Mouse (Mus musculus): ENCODE measurements around the gene Nfe2. TPM values are rescaled to one million over a fixed set of nuclear protein-coding genes. Genes with fewer than 3 reads are reported as not detected.
"Not testable (repeated sequence)": the region's sequence is repeated elsewhere in the genome, so short reads cannot be mapped to it uniquely, and the experiment has no call there.

Nfe2 gene
- total RNA-seq, 1 experiment from 2014 or later, result 195 TPM

DNA sequence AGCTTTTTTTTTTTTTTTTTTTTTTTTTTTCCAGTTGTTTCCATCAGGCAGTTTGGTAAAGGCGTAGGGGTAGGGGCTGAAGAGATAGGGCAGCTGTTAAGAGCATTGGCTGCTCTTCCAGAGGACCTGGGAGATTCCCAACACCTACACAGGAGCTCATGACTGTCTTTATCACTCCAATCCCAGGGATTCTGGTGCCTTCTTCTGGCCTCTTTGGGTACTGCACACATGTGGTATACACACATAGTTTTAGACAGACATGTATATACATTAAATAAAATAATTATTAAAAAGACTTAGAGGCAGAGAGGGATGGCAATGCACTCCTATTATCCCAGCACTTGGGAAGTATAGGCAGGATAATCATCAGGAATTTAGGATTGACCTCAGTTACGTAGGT lies 35.2 kb upstream of the Nfe2 start:
- ATAC-seq (ENCODE audit: extremely low read depth, insufficient number of reproducible peaks, low FRiP score, poor library complexity, severe bottlenecking), result no peak

DNA sequence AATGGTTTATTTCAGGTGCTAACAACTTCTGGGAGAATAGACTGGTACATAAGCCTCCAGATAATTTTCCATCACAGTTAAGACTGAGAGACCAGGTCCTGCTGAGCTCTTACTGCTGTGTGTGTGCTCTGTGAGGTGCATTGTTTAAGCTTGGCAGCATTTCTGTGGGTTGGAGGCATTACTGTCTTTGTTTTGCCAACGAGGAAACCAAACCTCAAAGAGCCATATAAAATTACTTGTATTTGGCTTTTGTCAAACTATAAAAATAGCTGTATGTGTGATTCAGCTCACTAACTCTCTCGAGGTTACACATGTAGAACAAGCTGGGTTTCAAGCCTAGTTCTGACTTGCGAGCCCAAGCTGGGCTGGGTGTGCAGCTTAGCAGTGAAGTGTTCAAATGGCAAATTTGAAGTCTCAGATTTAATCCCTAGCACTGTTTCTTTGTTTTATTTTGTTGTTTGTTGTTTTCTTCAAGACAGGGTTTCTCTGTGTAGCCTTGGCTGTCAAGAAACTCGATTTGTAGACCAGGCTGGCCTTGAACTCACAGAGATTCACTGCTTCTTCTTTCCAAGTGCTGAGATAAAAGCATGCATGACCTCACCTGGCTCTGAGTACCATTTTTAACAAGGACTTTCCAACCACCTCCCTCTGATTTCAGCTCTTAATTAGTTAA lies 34.6 kb upstream of the Nfe2 start:
- ATAC-seq (ENCODE audit: extremely low read depth, insufficient number of reproducible peaks, low FRiP score, poor library complexity, severe bottlenecking), result no peak

DNA sequence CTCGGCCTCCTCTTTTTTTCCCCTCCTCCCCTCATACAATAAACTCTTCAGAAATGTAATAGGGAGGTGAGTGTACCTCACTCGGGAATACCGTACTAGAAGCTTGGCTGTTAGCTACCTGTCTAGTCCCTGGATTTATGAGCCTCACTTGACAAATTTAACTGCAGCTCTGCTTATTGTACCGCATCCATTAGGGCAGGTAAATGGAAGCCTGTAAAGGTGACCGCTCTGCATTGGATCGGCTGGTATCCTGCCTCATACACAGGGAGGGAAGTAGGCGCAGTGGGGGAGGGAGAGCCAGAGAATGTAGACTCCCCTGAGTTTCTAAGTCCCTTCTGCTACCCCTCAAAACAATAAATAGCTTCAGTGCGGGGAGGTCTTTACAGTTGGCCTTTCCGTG lies 32.6 kb upstream of the Nfe2 start:
- ATAC-seq (ENCODE audit: extremely low read depth, insufficient number of reproducible peaks, low FRiP score, poor library complexity, severe bottlenecking), result no peak

DNA sequence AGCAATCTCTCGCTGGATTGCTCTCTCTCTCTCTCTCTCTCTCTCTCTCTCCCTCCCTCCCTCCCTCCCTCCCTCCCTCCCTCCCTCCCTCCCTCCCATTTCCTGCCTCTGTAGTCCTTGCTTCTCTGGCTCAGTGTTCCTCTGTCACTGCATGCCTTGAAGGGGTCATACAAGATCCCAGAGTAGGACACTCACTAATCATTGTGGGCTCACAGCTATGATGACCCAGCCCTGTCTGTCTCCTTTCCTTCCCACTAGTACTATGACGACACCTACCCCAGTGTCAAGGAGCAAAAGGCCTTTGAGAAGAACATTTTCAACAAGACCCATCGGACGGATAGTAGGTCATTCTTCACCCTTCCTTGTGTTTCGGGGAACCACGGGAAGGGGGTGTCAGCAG lies 32.2 kb upstream of the Nfe2 start:
- no peak for ATAC-seq (ENCODE audit: extremely low read depth, insufficient number of reproducible peaks, low FRiP score, poor library complexity, severe bottlenecking)

DNA sequence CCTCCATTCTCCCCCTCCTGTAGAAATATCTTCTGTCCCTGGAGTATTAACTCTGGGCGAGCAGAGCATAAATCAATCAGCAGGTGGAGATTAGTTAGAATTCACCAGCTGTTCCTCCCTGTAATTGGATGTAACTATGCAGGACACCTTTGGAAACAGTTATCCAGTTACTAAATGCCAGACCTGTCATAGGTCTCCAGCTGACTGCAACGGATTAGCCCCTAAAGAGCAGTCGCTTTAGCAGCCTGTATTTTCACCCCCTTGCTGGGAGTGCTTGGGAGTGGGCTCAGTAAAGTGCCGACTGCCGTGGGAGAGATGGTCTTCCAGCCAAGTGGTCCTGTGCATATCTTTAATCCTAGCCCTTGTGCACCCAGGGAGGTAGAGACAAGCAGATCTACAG lies 31.4 kb upstream of the Nfe2 start:
- ATAC-seq (ENCODE audit: extremely low read depth, insufficient number of reproducible peaks, low FRiP score, poor library complexity, severe bottlenecking), result no peak

DNA sequence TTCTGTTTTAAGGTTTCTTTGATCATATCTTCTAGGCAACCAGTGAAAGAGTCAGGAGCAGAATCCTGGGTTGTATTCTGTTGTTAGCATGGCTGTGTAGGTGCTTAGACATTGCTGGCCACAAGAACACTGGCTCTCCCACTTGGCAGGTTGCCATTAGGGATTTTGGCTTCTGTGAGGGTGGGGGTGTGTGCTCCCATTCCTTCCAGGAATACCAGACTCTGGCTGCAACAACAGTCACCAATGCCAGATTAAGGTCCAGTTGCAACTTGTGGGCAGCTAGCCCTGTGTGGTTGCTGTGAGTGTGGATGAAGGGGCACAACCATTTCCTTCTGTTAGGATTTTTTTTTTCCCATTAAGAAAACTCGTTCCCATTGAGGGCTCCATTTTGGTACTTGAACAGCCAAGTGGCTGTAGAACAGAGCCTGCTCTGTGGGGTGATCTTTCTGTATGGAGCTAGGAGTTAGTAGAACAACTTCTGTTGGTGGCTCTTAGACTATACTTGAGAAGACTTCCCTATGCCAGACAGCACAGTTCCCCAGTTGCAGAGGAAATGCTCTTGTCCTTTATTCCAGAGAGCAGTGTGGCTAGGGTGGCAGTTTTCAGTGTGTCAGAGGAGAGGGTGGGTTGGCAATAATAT lies 27.7 kb upstream of the Nfe2 start:
- no peak for ATAC-seq (ENCODE audit: extremely low read depth, insufficient number of reproducible peaks, low FRiP score, poor library complexity, severe bottlenecking)

DNA sequence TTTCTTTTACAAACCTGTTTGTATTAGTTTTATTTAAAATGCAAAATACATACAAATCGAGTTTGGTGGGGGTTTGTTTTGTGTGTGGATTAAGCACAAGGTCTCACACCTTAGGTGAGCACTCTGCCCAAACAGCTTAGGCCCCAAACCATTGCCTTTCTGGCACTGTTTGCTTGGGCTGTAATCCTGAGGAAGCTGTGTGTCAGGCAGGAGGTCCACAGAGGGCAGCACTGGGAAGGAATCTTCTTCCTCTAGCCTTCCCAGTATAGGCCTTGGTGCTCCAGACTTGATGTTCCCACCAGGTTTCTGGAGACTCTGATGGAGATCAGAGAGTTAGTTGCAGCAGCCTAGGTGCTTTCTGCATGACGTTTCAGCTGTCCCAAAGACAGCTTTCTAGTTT lies 26.4 kb upstream of the Nfe2 start:
- ATAC-seq (ENCODE audit: extremely low read depth, insufficient number of reproducible peaks, low FRiP score, poor library complexity, severe bottlenecking), result no peak

DNA sequence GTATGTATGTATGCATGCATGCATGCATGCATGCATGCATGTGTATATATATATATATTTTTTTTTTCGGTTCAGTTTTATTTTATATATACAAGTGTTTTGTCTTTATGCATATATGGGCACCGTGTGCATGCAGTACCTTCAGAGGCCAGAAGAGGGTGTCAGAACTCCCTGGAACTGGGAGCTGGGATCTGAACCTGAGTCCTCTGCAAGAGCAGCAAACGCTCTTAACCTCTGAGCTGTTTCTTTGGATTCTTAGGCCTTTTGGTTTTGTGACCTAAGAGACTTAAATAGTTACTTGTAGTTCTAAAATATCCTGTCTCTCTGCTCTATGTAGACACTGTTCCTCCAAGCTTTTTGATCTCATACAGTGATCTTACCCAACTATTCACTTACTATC lies 25.9 kb upstream of the Nfe2 start:
- peak; percentile 53; the same call in 1 of the 2 replicates for ATAC-seq (ENCODE audit: extremely low read depth, insufficient number of reproducible peaks, low FRiP score, poor library complexity, severe bottlenecking)

DNA sequence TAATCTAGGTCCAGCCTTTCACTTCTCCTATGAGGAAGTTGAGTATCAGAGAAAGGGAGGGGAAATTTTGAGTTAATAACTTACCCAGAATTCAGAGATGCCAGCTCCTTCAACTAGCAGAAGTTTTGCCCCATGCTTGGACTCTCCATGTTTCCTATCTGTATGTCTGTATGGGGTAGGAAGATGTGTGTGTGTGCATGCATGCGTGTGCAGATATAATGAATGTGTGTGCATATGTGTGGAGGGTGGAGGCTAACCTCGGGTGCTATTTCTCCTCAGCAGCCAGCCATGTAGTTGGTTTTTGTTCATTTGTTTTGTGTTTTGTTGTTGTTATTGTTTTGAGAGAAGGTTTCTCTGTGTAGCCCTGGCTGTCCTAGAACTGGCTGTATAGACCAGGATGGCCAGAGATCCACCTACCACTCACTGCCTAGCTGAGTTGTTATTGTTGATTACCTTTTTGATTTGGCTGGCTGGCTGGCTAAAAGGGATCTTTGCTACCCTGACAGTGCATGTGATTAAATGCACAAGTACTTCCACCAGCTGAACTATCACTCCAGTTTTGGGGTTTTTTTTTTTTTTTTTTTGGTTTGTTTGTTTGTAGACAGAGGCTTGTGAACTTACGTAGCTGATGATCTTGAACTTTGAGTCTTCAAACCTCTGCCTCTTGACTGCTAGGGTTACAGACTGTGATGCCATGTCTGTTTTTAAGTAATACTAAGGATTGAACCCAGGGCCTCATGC lies 23.4 kb upstream of the Nfe2 start:
- no peak for ATAC-seq (ENCODE audit: extremely low read depth, insufficient number of reproducible peaks, low FRiP score, poor library complexity, severe bottlenecking)

DNA sequence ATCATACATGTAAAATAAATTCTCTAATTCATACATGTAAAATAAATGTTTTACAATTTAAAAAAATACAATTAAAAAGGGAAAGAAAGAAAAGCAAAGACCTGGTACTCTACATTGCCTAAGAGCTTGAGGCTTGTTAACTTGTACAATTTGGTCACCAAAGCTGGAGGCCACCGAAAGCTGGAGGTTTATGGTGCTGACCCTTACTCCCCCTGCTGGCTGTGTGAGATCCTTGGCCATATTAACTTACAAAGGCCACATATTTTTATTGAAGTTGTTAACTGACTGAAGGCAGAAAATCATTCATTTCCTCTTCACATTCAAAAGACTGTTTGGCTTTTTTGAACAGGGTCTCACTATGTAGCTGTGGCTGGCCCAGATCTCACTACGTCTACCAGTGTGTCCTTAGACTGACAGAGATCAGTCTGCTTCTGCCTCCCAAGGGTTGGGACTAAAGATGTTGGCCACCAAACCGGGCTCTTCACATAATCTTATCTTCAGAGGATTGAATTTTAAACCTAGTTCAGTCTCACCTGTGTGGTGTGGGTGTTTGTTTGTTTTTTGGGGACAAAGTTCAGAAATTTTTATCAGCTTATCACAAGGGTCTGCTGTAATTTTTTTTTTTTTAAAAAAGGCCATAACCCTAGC lies 22.7 kb upstream of the Nfe2 start:
- ATAC-seq (ENCODE audit: extremely low read depth, insufficient number of reproducible peaks, low FRiP score, poor library complexity, severe bottlenecking), result peak; percentile 74

DNA sequence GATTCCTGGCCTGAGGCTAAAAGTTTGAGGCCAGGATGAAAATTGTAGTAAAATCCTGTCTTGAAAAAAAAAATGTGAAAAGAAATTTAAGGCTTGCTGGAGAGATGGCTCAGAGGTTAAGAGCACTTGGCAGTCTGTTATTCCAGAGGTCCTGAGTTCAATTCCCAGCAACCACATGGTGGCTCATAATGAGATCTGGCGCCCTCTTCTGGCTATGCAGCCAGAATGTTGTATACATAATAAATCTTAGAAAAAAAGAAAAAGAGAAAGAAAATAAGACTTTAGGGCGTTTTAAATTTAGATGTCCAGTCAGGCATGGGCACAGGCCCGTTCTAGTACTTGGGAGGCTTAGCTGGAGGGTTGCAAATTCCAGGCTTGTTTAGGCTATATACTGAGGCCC lies 21.5 kb upstream of the Nfe2 start:
- ATAC-seq (ENCODE audit: extremely low read depth, insufficient number of reproducible peaks, low FRiP score, poor library complexity, severe bottlenecking), result no peak

DNA sequence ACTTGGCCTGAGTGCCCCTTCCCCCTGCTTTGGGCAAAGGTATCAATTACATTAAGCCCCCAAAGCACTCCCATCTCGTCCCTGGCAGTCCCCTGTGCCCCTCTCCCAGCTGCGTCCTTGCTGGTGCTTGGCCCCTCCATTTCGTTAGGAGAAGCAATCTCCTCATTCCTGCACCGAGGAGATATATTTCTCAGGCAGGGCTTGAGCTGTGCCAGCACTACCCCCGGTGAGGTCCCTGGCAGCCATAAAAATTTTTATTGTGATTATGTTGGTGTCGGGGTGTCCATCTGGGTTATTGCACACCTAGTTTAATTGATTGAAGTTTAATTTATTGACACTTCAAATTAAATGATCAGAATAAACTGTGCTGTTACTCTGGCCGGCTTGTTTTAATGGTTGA lies 19.7 kb upstream of the Nfe2 start:
- no peak for ATAC-seq (ENCODE audit: extremely low read depth, insufficient number of reproducible peaks, low FRiP score, poor library complexity, severe bottlenecking)

DNA sequence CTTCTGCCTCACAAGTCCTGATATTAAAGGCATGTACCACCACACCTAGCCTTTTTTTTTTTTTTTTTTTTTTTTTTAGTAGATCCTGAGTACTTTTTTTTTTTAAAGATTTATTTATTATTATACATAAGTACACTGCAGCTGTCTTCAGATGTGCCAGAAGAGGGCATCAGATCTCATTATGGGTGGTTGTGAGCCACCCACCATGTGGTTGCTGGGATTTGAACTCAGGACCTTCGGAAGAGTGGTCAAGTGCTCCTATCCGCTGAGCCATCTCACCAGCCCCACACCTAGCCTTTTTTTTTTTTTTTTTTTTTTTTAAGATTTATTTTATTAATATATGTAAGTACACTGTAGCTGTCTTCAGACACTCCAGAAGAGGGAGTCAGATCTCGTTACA lies 17.7 kb upstream of the Nfe2 start:
- ATAC-seq (ENCODE audit: extremely low read depth, insufficient number of reproducible peaks, low FRiP score, poor library complexity, severe bottlenecking), result not testable (repeated sequence)

DNA sequence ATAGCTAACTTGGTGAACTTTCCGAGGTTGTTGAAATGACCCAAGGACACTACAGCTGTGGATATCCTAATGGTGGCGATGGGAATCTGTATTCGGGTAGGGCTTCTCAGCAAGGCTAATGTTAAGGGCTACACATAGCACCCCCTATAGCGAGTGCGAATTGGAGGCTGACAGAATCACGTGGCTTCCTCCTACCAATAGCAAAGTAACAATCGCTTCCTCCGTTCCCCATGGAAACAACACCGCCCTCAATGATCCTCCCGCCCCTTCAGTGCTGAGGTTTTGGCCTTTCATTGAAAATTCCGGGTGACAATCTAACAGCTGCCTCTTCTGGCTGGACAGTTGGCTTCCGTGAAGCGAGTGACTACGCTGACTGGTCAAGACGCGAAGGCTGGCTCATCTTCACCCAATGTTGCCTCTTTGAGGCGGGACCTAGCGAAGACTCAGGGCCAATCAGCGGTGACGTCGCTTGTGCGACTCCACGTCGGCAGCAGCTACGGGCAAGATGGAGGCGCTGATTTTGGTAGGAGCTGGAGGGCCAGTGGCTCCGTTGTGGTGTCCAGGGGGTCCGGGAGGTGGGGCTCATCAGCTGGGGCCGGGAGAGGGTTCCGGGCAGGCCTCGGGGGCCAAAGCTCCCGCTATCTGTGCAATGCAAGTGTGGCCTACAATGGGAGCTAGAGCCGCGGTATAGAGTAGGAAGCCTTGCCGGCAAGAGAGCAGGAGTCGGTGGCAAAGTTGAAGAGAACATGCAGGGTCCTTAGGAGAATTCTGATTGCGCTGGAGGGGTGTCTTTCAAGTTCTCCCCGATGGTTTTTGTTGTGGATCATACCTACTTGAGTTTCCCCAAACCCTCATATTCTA lies 14.4 kb upstream of the Nfe2 start, which contains the start of gene Copz1:
Gene Copz1 (plus strand): TSS at position 296 of the 861 bp plus-strand sequence.
- peak; percentile 99 for ATAC-seq (ENCODE audit: extremely low read depth, insufficient number of reproducible peaks, low FRiP score, poor library complexity, severe bottlenecking)

DNA sequence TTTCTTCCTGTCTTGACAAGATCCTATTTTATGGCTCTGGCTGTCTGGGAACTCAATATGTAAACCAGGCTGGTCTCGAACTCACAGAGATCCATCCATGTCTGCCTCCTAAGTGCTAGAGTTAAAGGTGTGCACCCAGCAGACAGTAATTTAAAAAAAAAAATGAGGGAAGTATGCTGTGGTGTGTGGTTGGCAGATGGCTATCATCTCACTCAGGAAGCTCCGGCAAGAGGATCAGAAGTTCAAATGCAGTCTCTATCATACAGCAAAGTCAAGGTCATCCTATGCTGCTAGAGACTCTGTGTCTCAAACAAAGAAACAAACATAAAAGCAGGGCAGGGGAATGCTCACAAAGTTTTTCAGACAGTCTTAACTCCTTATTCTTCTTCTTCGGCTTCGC lies 10.7 kb upstream of the Nfe2 start:
- no peak for ATAC-seq (ENCODE audit: extremely low read depth, insufficient number of reproducible peaks, low FRiP score, poor library complexity, severe bottlenecking)

DNA sequence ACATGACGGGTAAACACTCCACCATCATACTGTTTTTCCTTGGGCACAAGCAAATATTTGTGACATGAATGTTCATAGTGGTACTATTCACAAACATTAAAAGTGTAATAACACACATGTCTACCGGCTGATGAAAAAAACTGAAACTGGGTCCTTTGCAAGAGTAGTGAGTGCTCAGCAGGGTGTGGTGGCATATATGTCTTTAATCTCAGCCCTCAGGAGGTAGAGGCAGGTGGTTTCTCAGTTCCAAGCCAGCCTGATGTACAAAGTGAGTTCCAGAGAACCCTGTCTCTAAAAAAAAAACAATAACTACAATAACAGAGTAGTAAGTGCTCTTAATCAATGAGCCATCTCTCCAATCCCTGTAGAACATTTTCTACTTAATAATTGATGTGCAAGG lies 6.6 kb upstream of the Nfe2 start:
- no peak for ATAC-seq (ENCODE audit: extremely low read depth, insufficient number of reproducible peaks, low FRiP score, poor library complexity, severe bottlenecking)

DNA sequence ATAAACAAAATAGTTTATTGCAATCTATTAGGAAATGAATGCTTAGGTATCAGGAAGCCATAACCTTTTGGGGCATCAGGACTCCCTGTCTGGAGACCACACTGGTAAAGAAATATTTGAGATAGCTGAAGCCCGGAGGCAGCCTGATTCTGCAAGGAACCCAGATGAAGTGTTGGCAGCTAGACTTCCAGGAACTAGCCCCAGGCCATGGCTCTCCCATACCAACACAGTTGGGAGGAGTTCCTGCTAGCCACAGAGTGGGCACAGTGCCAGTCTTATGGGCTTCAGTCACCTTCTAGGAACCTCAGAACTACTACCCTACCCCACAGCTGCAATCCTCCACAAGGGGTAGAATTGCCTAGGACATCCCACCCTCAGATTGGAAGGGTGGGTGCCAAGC lies 1.8 kb upstream of the Nfe2 start:
- no peak for ATAC-seq (ENCODE audit: extremely low read depth, insufficient number of reproducible peaks, low FRiP score, poor library complexity, severe bottlenecking)

DNA sequence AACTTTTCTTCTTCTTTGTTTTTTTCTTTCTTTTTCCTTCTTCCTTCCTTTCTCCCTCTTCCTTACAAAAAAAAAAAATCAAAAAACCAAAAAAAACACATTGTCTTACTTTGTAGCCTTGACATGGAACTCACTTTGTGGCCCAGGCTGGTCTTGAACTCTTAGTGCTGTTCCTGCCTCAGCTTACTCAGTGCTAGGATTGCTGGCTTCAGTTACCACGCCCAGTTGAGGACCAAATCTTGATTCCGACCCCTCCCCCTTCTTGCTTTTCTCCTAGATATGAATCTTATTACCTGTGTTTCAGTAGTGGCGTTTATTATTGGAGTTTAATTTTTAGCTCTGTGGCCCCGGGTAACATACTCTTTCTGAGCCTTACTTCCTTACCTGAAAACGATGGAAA lies 959 bp upstream of the Nfe2 start:
- no peak for ATAC-seq (ENCODE audit: extremely low read depth, insufficient number of reproducible peaks, low FRiP score, poor library complexity, severe bottlenecking)

All from neutrophil, adult 5-6 weeks (primary cell).